Mouse (Mus musculus): ENCODE measurements at regions not wholly inside any gene's neighbourhood (a gene's known extent, or its start where the extent isn't known, plus 50 kb on each side); places are given as distances from the start of the nearest gene placed in this dataset.
"Not testable (repeated sequence)": the region's sequence is repeated elsewhere in the genome, so short reads cannot be mapped to it uniquely, and the experiment has no call there.

DNA sequence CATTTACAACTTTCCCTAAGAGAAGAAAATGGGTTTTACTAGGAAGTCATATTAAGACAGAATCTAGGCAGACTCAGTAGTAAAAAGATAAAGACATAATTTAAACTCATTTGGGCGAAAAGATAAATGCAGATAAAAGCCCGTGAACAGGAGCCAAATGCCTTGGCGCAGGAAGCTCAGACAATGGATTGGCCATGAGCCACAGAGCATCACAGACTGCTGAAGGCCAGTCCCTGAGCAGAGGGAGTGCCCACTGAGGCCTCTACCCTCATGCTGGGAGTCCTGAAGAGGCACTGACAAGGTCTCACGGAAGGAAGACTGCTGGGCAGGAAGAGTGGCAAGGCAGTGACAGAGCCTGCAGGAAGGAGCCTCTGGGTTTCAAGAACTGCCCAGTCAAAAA lies 136.0 kb upstream of the Ttc29 start:
- DNase-seq = no peak

DNA sequence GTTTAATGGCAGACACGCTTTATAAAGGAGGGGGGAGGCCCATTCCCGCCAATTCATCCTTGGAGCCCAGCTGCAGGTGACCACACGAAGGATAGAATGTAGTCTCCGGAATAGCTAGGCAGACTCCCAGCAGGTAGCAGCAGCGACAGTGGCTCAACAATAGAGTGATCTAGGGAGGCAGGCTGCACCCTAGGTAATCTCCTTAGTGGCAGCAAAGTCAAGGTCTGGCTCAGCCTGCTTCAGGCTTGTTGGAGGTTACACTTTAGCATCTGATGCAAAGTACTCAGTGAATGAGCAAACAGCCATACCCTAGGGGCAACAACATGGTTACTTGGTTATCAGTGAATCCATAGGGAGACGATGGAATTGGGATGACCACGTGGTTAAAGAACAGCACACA lies 131.7 kb upstream of the Ttc29 start:
- not testable (repeated sequence) for DNase-seq

- no peak for DNase-seq
These were observed 130.1 kb upstream of the Ttc29 start for GRCm38 (mm10) chr8:78083012-78083411.

GRCm38 (mm10) chr8:78086361-78086760 lies 126.7 kb upstream of the Ttc29 start:
- DNase-seq = no peak

DNA sequence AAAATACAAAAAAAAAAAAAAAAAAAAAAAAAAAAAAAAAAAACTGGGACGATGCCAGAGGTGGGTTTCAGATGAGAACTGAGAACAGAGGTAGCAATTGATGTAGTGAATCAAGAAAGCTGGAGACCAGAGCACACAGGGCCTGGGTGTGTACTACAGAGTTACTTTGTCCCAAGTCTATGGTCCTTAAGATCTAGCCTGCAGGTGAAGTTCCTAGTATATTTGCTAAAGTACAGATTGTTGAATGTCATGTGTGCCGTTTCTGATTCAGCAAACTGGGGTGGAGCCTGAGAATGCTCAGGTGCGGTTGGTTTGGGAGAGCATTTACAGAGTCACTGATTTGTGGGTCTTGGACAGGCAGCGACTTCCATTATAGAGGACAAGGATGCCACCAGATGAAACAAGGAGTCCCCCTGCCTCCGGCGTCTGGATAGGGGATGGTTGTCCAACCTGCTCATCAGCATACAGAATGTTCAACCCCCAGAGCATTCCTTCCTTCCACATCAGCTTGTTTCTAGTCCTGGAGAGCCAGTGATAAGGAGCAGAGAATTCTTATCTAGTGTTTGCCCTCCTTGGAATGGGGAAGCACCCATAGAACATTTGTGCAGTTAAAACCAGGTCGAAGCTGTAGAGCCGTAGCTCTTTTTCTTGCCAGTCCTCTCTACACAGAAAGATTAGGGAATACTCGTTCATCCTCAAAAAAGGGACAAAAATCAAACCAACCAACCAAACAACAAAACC lies 122.5 kb upstream of the Ttc29 start:
- DNase-seq = no peak

GRCm38 (mm10) chr8:78096383-78096782 lies 116.7 kb upstream of the Ttc29 start:
- DNase-seq = no peak

DNA sequence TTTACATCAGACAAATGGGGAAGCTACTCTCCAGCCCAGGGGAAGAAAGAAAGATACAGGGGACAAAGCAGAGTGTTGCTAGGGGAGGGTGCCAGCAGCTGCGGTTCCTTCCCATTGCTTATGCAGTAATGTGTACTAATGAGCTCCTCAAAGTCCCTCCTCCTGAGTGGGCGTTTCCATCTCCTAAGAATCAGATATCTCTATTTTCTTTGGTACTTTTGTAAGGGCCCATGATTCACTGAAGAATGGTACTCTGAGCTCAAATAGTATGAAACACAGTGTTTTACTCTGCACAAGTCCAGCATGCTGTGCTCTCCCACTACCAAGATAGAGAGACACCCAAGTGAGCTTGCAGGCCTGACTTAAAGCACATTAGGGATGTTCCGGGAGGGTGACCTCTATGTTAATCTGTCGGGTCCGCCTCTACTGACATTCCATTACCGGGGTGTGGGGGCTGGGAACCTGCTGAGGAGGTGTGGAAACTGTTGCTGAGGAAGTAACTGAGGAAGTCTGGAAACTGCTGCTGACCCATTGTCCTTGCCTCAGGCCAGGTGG lies 114.8 kb upstream of the Ttc29 start:
- DNase-seq = no peak

GRCm38 (mm10) chr8:78099091-78099490 lies 114.0 kb upstream of the Ttc29 start:
- no peak for DNase-seq

GRCm38 (mm10) chr8:78107339-78107738 lies 105.8 kb upstream of the Ttc29 start:
- DNase-seq = no peak

- DNase-seq = no peak
These were observed 103.0 kb upstream of the Ttc29 start for GRCm38 (mm10) chr8:78110003-78110649.

DNA sequence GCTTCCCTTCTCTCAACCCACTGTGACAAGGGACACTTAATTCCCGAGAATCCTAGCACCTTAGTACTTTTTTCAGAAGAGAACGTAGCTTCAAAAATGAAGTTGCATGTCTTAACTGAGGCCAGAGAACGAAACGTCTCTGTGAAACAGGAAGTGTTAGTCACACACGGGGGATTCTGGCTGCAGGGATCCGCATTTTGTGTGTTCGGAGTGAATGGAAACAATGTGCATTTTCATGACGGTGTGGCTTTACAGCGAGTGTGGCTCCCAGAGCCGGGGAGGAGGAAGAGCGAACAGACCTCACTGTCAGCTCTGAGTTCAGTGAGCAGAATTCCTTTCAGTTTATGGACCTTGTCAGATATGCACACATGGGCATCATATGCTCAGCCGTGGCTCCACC lies 100.0 kb upstream of the Ttc29 start:
- DNase-seq = no peak

DNA sequence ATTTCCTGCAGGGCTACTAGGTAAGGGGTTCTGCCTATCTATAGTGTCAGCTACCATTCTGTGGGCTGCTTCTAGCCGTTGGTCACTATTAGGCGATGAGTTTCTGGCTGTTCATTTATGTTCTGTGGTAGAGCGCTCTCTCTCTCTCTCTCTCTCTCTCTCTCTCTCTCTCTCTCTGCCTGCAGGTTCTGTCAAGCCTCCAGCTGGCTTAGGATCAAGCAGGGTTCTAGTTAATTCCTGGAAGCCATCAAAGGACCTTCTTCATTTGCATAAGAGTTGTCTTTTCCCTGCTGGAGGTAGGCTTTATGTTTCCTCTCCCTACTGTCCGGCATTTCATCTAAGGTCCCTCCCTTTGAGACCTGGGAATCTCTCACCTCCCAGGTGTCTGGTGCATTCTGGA lies 98.6 kb upstream of the Ttc29 start:
- no peak for DNase-seq

DNA sequence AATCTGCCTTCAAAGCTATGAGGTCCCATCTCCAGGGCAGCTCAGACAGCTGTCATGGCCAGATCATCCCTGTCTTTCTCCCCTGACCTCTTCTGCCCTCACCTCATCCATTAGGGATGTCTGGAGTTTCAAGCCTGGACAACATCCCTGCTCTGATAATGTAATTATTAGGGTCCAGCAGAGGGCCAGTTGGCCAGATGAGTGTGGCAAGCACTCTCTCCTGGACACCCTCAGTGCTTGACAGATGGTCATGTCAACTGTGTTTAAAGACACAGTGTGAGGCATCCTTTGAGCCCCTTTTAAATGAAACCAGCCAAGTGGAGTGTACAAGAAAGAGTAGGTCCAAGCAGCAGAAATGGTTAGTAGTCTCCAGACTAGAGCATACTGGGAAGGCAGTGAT lies 95.9 kb upstream of the Ttc29 start:
- no peak for DNase-seq

GRCm38 (mm10) chr8:78118493-78118892 lies 94.6 kb upstream of the Ttc29 start:
- DNase-seq = no peak

DNA sequence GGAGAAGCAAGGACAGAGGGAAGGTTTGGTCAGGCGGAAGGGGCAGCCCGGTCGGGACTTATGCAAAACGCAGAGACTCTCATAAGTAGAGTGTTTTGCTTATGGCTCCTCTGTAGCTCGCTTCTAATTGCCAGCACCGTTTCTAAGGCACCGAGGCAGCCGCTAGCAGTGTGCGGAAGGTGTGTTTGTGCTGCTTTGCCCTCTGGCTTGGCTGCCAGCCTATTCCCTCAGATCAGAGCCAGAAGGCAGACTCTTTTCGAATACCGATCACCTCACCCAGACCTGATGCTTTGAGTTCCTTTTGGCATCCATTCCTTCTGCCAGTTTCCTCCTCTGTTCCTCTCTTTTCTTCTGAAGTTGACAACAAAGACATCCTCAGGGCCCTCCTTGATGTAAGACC lies 93.4 kb upstream of the Ttc29 start:
- peak; percentile 14 to 19 for DNase-seq

DNA sequence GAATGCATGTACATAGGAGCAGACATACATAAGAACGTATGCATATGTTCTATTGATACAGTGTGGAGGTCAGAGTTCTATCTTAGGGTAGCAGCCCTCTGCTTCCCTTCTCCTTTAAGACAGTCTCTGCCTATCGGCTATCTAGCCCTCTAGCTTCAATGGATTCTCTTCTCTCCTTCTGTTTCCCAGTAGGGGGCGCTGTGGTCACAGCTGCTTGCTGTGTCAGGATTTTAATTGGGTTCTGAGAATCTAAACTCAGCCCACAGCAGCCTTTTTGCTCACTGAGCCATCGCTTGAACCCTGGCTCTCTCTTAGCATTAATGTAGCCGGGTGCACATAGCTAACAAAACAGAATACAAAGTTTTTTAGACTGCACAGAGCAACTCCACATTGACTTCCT lies 88.8 kb upstream of the Ttc29 start:
- DNase-seq = peak in 1 of 2 experiments; percentile 10

DNA sequence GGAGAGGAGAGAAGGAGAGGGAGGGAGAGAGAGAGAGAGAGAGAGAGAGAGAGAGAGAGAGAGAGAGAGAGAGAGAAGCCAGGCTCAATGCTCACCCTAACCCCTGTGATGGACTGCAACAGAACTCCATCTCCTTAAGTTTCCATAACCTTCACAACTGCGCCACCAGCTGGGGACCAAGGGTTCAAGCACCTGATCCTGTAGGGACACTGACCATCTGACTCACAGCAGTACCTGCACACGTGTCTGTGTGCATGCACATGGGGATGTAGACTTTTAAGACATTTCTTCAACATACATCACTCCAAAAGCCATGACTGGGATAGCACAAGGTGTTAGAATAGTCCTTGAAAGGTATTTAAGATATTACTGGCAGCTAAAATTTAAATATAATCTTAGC lies 85.2 kb upstream of the Ttc29 start:
- peak in 1 of 2 experiments; percentile 6 for DNase-seq

DNA sequence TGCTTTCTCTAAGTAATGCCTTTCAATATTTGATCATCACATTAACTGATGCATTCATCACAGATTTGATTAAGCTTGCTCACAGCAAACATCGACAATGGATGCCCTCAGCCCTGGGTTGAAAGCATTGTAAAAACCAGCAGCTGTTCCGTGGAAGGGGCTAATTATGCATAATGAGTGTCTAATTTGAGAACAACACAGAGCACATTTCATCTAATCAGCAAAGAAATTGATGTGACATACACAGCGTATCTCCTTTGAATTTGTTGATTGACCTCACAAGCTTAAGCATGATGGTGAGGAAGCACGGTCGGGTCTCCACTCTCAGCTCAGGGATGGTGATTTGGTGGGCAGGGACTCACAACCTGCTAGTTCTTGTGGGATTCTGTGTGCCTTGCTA lies 84.0 kb upstream of the Ttc29 start:
- DNase-seq = no peak

GRCm38 (mm10) chr8:78139514-78139913 lies 73.6 kb upstream of the Ttc29 start:
- not testable (repeated sequence) for DNase-seq

GRCm38 (mm10) chr8:78147170-78147569 lies 65.9 kb upstream of the Ttc29 start:
- DNase-seq = no peak

GRCm38 (mm10) chr8:78148006-78148405 lies 65.1 kb upstream of the Ttc29 start:
- DNase-seq = no peak

- no peak for DNase-seq
These were observed 58.2 kb upstream of the Ttc29 start for GRCm38 (mm10) chr8:78154873-78155272.

GRCm38 (mm10) chr8:78162046-78162445 lies 51.1 kb upstream of the Ttc29 start:
- no peak for DNase-seq

DNA sequence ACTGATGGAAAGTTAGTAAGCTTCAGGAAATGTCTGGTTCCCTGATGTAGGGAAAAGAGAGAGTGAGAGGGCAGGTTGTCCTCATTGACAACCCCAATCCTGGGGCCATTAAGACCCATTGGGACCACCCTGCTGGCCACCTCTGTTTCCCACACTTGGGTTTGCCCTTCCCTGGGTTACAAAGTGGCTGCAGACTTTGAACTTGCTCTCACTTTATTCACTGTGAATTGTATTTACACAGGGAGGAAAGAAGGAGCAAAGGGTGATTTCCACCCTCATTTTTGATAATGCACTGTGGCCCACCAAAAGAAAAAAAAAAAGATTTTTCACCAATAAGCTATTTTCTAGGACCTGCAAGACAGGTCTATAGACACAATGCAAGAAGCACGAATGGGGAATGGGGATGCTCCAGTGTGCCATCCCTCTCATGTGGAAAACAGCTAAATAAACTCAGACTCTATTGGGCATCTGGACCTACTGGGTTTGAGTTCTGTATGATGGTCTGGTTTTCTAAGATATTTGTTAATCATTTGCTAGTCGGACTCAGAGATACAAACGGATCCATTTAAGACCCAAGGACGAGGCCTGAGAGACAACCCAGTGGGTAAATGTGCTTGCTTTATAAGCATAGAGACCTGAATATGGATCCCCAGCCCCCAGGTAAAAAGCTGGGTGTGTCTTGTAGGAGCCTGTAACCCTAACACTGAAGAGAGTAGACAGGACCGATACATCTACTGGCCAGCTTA lies 50.2 kb upstream of the Ttc29 start:
- DNase-seq = no peak

All from cerebellum, postnatal 36 days (tissue).